Mouse (Mus musculus): Measurements from ENCODE around the gene Dnase1l3.

DNA sequence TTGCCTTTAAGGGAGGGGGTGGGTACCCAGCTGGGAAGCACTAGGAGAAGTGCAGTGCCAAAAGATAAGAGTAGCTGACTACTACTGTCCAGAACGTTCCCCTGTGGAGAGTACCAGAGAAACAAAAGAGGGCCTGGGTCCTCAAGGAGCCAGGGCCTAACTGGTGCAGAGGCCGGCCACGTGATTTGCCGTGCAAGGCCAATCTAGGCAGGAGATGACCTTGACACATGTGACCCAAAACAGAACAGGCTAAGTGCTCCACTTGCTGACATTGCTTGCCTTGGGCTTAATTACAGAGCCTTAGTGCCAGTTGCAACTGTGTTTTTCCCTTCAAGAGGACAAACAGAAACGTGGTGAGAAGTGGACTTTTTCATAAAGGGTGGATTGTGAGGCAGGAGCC, 53.0 kb downstream of the Dnase1l3 start:
- TF ChIP-seq CTCF (IDR thresholded peaks at IDR 0.05; ENCODE audit: low read depth, low read length) (no peak), EP300 (IDR thresholded peaks at IDR 0.05; ENCODE audit: insufficient read depth, low read depth, low read length) (0 out of 2 replicates have a peak, but pooled peaks have one; percentile 23), POLR2A (IDR thresholded peaks at IDR 0.05; ENCODE audit: insufficient read depth, low read length) (no peak)
